Mouse (Mus musculus): Measurements from ENCODE around the gene Mettl5.

GRCm38 (mm10) chr2:69893145-69893544 lies 7.7 kb upstream of the Mettl5 start:
- TF ChIP-seq CTCF (IDR thresholded peaks at IDR 0.05; ENCODE audit: borderline replicate concordance, control insufficient read depth, extremely low read depth, insufficient read depth, low read length, poor library complexity) (no peak), POLR2A (IDR thresholded peaks at IDR 0.05; ENCODE audit: control insufficient read depth, extremely low read depth, insufficient read depth, low read length, poor library complexity) (no peak)
